Mouse (Mus musculus) layer of hippocampus, postnatal 14 days (tissue): ENCODE results near the gene Psmc4. TPM values are rescaled to one million over a fixed set of nuclear protein-coding genes. Genes with fewer than 3 reads are reported as not detected.

ENCODE experiments used
- DNase-seq, 2 experiments: peaks; one replicate each; pipeline ENCODE4 v3.0.0; 2021 to 2022; ENCODE audit warnings: low spot score in 2 of 2, mixed read lengths in 1 of 2
- long read RNA-seq, 2 experiments: library from polyadenylated mRNA; stranded (forward); transcript quantifications; one replicate each; pipeline ENCODE4 v2.0.0; 2021
- total RNA-seq, 2 experiments: library from RNA; stranded (reverse); gene quantifications; 2 replicates each; pipeline ENCODE4 v1.2.3; 2021

Gene Psmc4
- total RNA-seq, result 100 to 1,000 TPM; 121 to 126 TPM
- long read RNA-seq, experiment 1, transcript Psmc4-201 (11 exons, 1,440 nt), result major isoform, 122 of 151 reads
- long read RNA-seq, experiment 1, partial matches to known transcripts, result 9 of 151 reads
- long read RNA-seq, experiment 1, other reads (novel, unspliced or antisense), result 20 of 151 reads
- long read RNA-seq, experiment 2, transcript Psmc4-201 (11 exons, 1,440 nt), result major isoform, 216 of 261 reads
- long read RNA-seq, experiment 2, partial matches to known transcripts, result 21 of 261 reads
- long read RNA-seq, experiment 2, other reads (novel, unspliced or antisense), result 24 of 261 reads

DNA sequence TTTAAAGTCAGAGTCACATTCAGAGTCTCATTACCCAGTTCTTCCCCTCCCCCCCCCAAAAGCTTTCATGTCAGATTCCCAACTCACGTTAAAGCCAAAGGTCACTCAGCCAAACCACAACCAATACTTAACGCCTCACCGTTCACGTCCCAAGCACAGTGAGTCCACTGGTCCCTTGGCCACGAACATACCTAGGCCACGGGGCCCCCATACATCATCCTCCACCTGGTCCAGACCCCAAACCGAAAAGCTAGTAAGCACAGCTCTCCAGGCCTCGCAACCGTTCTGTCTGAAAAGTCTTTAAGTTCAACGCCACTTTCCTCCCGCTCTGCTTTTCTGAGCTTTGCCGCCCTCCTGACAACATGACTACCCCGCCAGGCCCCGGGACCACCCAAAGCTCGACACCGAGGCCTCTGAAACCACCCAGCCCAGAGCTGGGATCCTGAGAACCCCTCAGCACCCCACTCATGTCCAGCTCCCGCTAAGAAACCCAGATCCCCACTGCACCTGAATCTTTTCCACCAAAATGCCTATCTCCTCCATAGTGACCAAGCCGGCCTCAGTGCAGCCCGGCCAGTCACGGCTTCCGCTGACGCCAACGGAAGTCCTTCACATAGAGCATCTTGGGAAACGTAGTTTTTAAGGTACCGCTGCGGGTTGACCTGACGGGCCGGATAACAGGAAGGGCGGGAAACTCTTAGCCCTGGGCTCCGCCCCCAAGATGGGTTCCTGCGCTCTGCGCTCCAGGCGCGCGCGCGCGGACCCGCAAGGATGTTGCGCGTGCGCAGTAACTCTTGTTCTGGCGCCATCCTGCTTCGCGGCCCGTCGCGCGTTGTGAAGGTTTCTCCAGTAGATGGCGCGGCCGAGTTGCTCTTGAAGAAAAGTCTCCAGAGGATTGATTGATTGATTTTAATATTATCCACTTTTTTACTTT is at the start of gene Psmc4:
Gene Psmc4 (minus strand): TSS at position 626 of the 934 bp plus-strand sequence.
- peak; percentile 98 to 99 for DNase-seq

DNA sequence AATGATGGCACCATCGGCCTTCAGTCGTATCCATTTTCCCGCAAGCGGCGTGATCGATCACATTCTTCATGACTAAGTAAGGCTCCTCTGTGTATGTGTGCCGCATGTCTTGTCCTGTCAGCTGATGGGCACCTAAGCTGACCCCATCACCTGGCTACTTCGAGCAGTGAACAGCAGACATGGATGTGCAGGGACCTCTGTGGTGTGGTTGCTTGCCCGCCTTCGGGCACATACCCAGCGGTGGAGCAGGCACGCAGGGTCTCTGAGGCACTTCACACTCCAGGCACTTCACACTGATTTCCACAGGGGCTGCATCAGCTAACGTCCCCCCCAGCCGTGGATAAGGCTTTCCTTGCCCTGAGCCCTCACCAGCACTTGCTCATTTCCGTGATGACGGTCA is 49.2 kb upstream of the Psmc4 start:
- DNase-seq, result no peak

DNA sequence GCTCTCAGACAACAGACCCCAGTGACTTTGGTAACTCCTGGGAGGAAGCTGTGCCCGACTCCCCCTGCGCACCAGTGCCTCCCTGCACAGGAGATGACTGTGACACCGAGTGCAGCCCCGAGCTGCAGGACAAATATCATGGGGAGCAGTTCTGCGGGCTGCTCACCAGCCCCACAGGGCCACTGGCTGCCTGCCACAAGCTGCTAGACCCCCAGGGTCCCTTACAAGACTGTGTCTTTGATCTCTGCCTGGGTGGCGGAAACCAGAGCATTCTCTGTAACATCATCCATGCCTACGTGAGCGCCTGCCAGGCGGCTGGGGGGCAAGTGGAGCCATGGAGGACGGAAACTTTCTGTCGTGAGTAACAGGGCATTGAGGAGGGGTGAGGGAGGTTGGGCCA is 43.6 kb upstream of the Psmc4 start:
- DNase-seq, result no peak

DNA sequence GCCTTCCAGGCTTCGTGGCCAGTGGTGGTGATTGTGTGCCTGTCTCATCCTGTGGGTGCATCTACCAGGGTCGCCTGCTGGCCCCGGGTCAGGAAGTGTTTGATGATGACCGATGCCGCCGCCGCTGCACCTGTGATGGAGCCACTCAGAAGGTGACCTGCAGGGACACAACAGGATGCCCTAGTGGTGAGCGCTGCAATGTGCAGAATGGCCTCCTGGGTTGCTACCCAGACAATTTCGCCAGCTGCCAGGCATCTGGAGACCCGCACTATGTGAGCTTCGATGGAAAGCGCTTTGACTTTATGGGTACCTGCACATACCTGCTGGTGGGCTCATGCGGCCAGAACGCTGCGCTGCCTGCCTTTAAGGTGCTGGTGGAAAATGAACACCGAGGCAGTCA is 36.3 kb upstream of the Psmc4 start:
- DNase-seq, result no peak

DNA sequence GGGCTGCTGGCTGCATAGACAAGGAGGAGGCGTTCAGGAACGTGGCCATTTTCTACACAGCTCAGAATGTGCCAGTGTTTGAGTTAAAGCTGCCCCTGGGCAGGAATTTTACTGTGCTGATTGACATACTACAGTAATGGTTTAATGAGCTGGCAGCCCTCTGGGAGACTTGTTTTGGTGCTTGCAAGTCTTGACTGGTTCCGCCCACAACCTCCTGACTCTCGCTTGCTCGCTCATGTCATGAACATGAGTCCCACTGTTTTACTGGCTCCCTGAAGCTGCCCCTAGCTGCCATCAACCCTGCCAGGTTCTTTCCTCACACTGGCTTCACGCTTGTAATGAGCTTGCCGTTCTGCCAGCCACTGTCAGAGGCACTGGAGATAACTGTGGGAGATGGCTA is 34.3 kb upstream of the Psmc4 start:
- DNase-seq, result peak; percentile 32 to 45

- no peak for DNase-seq
Measured at GRCm38 (mm10) chr7:28070531-28071298, 20.8 kb upstream of the Psmc4 start, which contains the start of gene Fcgbp. Gene Fcgbp, plus strand, starts transcription at chr7:28071236.

DNA sequence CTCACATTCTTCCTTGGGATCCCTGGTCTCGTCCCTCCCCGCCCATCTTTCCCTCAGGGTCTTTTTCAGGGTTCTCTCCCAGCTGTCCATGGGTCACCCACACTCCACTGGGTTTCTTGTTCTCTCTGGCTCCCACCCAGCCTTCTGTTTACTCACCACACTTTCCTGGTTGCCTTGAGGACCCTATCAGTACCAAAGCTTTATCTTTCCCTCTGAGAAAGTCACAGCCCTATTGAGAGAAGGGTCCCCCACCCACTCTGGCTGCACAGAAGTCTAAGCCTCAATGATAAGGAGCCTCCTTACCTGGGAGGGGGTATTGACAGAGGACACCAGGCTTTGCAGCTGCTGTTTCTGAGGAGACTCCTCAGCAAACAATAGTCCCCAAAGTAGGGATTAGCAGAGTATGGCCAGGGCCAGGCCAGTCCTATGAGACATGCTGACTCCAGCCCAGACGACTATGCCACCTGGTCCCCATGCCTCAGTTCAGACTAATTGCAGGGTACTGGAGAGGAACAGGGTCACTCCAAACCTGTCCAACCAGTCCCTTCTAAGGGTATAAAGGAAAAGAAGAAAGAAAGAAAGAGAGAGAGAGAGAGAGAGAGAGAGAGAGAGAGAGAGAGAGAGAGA is 19.8 kb upstream of the Psmc4 start:
- no peak for DNase-seq

- no peak for DNase-seq
Measured at GRCm38 (mm10) chr7:28068661-28069060, 18.8 kb upstream of the Psmc4 start.

DNA sequence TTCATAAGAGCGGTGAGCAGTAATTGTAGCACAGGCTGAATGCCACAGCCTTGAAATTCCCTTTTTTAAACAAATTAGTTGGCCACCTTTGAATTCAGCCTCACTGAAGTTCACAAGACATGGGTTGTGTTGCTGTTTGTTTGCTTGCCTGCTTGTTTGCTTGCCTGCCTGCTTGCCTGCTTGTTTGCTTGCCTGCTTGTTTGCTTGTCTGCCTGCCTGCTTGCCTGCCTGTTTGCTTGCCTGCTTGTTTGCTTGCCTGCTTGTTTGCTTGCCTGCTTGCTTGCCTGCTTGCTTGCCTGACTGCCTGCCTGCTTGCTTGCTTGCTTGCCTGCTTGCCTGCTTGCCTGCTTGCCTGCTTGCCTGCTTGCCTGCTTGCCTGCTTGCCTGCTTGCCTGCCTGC is 10.1 kb upstream of the Psmc4 start:
- DNase-seq, result no peak

DNA sequence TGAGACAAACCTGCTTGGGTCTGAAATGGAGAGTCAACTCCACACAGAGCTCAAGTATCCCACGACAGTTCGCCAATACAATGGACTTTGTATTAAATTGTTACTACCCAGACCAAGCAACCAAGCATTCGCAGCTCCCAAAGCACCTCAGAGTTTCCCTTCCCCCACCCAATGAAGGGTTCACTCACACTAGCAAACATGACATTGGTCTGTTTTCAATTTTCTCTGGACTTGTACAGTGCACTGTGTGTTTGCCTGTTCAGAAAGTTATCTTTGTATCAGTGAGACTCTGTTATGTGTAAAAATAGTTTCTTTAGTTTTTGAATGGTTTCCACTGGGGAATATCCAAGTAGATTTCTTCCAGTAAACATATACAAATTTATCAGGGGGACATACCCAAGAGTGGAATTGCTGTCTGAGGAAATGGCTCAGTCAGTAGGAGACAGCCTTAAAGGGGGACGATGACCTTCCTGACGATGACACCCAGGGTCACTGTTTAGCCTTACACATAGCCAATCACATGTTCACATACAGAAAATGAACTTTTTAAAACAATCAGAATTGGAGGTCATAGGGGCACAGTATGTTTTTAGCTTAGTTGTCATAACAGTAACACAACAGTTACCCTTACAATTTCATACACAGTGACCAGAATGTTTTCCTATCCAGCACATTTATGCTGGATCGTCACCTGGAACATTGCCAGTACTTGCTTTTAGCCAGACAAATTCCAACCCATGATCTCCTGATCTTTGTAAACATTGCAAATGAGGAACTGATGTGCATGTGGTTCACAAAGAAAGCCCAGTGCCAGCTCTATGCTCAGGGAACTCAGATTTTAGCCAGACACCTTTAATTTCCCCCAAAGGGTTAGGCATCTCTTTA is 3.4 kb upstream of the Psmc4 start:
- DNase-seq, result no peak

GRCm38 (mm10) chr7:28050584-28050983 is 683 bp upstream of the Psmc4 start:
- DNase-seq, result no peak

- no peak for DNase-seq
Measured at GRCm38 (mm10) chr7:28044524-28044923, 5.4 kb downstream of the Psmc4 start.

GRCm38 (mm10) chr7:28014445-28014810 is 35.5 kb downstream of the Psmc4 start:
- DNase-seq, result no peak

GRCm38 (mm10) chr7:28013549-28014444 is 36.1 kb downstream of the Psmc4 start, which contains the start of gene Zfp850:
Gene Zfp850, minus strand, starts transcription at chr7:28014115.
- DNase-seq, result peak; percentile 77 to 79

- peak in 1 of 2 experiments; percentile 37 for DNase-seq
Measured at GRCm38 (mm10) chr7:28010271-28010670, 39.6 kb downstream of the Psmc4 start.
